Mouse (Mus musculus) lung, embryonic 14.5 days (tissue): ENCODE measurements around the gene Melk. TPM values are rescaled to one million over a fixed set of nuclear protein-coding genes. Genes with fewer than 3 reads are reported as not detected.
A peak's percentile ranks its signal among the peaks of the same experiment; 100 is the strongest.

Experiments
- ATAC-seq: fragments of 200-750 bp; cut with Nextera tagmentation; 2 replicates; pipeline ENCODE4 v1.8.0; 2017; ENCODE audit warnings: mild to moderate bottlenecking, moderate TSS enrichment, moderate library complexity; ENCODE audit not compliant: insufficient read depth
- DNase-seq: peaks from one replicate; pipeline ENCODE4 v3.0.0-alpha.2; 2015
- H3K27ac ChIP-seq: fragments of 300-500 bp; sonication (generic); 2 replicates; pipeline ENCODE4 v1.5.1; 2014; ENCODE audit warnings: low read depth, mild to moderate bottlenecking, moderate library complexity
- H3K27me3 ChIP-seq: fragments of 300-500 bp; sonication (generic); 2 replicates; pipeline ENCODE4 v1.6.1; 2014; ENCODE audit warnings: low read length, control low read depth; ENCODE audit not compliant: insufficient read depth
- H3K36me3 ChIP-seq: fragments of 300-500 bp; sonication (generic); 2 replicates; pipeline ENCODE4 v1.6.1; 2014; ENCODE audit warnings: control low read depth; ENCODE audit not compliant: insufficient read depth
- H3K4me1 ChIP-seq: fragments of 300-500 bp; sonication (generic); 2 replicates; pipeline ENCODE4 v1.6.1; 2014; ENCODE audit warnings: antibody characterized with exemption, control low read depth; ENCODE audit not compliant: insufficient read depth
- H3K4me2 ChIP-seq: fragments of 300-500 bp; sonication (generic); 2 replicates; pipeline ENCODE4 v1.6.1; 2014; ENCODE audit warnings: mild to moderate bottlenecking
- H3K4me3 ChIP-seq: fragments of 300-500 bp; sonication (generic); 2 replicates; pipeline ENCODE4 v1.5.1; 2014; ENCODE audit warnings: low read depth, low read length
- H3K9ac ChIP-seq: fragments of 300-500 bp; sonication (generic); 2 replicates; pipeline ENCODE4 v1.6.1; 2014
- H3K9me3 ChIP-seq: fragments of 300-500 bp; sonication (generic); 2 replicates; pipeline ENCODE4 v1.6.1; 2016; ENCODE audit warnings: low read depth, low read length, control low read depth
- CTCF ChIP-seq: IDR thresholded peaks from 2 replicates; pipeline ENCODE4 v1.5.1; 2016; ENCODE audit warnings: antibody characterized with exemption, low read depth
- WGBS: fragments of 180-500 bp; shearing (Covaris S2); extraction: QIAGEN DNeasy Blood & Tissue Kit; methylation state at CpG from one replicate; pipeline ENCODE4 v1.1.7; 2014; 5-methylcytosine and 5-hydroxymethylcytosine counted together
- polyA plus RNA-seq: library from polyadenylated mRNA; unstranded; fragments of >200 nt; fragmentation: Nextera tagmentation; extraction: Ambion mirVana; gene quantifications from 2 replicates; pipeline ENCODE4 v1.2.1, GENCODE M21; 2014

Melk gene
- polyA plus RNA-seq: 58.5 and 61.9 TPM in 2 replicates

DNA sequence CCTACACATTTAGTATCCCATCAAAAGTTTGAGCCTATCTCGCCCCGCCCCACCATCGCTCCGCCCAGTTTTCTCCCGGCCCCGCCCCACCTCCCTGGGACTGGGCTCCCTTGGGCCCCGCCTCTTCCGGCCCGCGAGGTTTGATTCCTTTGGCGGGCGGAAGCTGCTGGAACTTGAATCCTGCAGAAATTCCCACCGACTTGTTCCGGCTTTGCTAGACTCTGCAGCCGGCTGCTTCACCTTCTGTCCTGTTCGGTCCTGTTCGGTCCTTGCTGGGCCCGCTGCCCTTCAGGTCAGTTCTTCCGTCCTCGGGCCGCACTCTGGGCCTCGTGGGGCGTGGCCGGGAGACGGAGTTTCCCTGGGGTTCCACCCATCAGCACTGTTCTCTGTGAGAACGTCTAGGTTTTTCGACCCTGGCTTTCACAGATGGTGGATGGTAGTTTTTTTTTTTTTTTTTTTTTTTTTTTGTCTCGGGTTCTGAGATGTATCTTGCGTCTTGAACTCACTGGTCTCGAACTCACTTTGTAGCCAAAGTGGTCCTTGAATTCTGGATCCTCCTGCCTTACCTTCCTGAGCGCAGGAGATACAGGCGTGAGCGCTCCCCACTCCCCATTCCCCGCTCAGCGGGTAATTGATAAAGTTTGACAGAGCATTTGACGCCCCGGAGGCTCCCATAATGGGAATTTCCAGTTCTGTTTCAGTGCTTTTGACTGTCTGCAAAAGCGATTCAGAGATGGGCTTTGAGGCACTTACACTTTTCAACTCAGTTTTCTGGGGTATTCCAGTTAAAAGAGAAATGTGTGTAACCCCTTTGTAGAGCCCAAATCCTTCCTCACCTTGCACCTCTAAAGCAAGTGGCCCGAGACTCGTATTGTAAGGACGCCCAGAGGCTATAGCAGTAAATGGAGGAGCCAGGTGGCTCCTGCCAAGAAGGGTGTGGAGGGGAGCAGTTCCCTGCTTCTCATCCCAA is at the start of gene Melk:
Gene Melk, plus strand, starts transcription at position 96 of the 970 bp plus-strand sequence.
- H3K36me3 ChIP-seq: 0 out of 2 replicates have a peak, but pooled peaks cover 3% of the 10 kb centered on the region
- DNase-seq: peak; percentile 95
- peak within 1 kb of the TSS; percentile 72 for H3K4me2 ChIP-seq
- H3K9me3 ChIP-seq: no peaks in the 10 kb centered on the region
- H3K9ac ChIP-seq: peak within 1 kb of the TSS; percentile 76
- peak within 1 kb of the TSS; percentile 70 for H3K4me3 ChIP-seq
- TF ChIP-seq CTCF: no peak
- no peaks in the 10 kb centered on the region for H3K4me1 ChIP-seq
- peak; percentile 96 for ATAC-seq
- WGBS: under 1% methylated on average over 41 of the region's 41 CpGs
- H3K27ac ChIP-seq: peak within 1 kb of the TSS; percentile 82
- H3K27me3 ChIP-seq: no peaks in the 10 kb centered on the region

DNA sequence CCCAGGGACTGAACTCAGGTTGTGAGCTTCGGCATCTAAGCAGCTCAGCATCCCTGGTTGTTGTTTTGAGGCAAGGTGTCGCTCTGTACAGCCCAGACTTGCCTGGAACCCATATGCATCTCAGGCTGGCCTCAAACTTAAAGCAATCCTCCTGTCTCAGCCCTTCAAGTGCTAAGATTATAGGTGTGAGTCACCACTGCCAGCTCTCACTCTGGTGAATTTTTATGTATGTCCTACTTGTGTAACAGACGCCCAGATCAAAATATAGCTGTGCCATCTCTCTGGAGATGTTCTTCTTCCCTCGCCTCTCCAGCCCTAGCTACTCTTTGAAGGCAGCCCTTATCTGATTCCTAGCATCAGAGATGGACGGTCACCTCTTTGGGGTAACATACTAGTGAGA is 49.2 kb upstream of the Melk start:
- H3K9me3 ChIP-seq: no peaks in the 10 kb centered on the region
- H3K27me3 ChIP-seq: no peaks in the 10 kb centered on the region
- no peak overlapping the region for H3K4me3 ChIP-seq
- no peak overlapping the region for H3K27ac ChIP-seq
- no peak for DNase-seq
- no peaks in the 10 kb centered on the region for H3K36me3 ChIP-seq
- no peak for ATAC-seq
- WGBS: 65% methylated on average over 5 of the region's 5 CpGs
- H3K4me1 ChIP-seq: peaks cover 9% of the 10 kb centered on the region; the same call in 1 of the 2 replicates
- no peak for TF ChIP-seq CTCF
- H3K4me2 ChIP-seq: no peak overlapping the region
- no peak overlapping the region for H3K9ac ChIP-seq

DNA sequence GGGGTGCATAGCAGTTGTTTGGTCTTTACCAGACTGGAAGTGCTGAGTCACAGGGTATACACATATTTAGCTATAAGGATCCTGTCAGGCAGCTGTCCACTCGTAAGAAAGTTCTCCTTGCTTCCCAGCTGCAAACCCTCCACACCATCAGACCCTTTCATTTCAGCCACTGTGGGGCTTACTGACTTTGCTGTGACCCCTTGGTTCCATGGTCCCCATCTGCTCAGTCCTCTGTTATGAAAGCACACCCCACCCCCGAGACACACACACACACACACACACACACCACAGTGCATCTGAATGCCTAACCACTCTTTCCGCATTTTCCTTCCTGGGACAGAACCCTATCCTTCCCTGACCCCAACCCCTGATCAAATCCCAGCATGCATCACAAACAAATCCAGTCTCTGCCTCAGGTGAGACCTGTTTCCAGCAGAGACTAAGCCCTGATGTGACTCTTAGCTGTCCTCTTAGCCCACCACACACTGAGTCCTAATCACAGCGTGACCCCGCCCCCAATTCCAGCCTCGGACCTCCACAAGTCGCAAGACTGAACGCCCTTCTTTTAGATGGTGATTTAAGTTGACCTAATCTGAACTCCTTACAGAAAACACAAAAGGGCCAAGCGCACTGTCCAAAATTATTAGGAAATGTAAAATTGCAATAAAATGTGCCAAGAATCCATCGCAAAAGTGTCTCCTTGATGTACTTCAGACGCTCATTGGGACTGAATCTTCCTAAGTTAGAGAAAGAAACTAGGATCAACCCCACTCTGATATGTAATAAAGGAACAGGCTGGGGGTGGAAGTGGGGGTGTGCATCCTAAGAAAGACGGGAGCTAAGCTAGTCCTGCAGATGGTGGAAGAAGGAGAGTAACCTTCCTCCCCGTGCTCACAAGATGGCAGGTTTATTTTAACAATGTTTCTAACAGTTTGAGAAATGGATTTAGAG is 48.4 kb upstream of the Melk start:
- Histone ChIP-seq H3K9ac (no peak overlapping the region), H3K27me3 (no peaks in the 10 kb centered on the region), H3K9me3 (no peaks in the 10 kb centered on the region), H3K4me2 (peak overlapping the region; percentile 39), H3K4me1 (peaks cover 9% of the 10 kb centered on the region; the same call in 1 of the 2 replicates), H3K4me3 (no peak overlapping the region), H3K36me3 (no peaks in the 10 kb centered on the region), H3K27ac (no peak overlapping the region)
- WGBS: 7% methylated on average over 13 of the region's 13 CpGs
- TF ChIP-seq CTCF: no peak
- DNase-seq (peak; percentile 74), ATAC-seq (no peak)

DNA sequence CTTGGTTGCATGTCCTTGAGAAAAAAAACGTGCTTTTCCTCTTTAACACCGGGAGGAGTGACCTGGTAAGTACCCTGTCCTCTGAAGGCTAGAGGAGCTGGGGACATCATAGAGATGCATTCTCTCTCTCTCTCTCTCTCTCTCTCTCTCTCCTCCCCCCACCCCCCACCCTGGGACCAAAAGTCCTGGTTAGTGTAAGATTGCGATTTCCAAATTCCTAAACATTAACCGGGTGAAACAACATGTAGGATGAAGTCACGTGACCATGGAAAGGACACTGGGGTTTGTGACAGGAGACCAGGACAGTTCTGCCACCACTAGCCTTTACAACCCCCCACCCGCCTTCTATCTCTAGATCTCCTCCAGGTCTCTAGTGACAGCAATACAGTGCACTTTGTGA is 47.5 kb upstream of the Melk start:
- no peaks in the 10 kb centered on the region for H3K27me3 ChIP-seq
- H3K4me3 ChIP-seq: no peak overlapping the region
- no peak for TF ChIP-seq CTCF
- H3K27ac ChIP-seq: no peak overlapping the region
- H3K9ac ChIP-seq: no peak overlapping the region
- ATAC-seq: no peak
- WGBS: 5% methylated on average over 6 of the region's 6 CpGs
- no peaks in the 10 kb centered on the region for H3K9me3 ChIP-seq
- no peaks in the 10 kb centered on the region for H3K36me3 ChIP-seq
- H3K4me2 ChIP-seq: peak overlapping the region; percentile 39
- DNase-seq: no peak
- H3K4me1 ChIP-seq: peaks cover under 1% of the 10 kb centered on the region; the same call in 1 of the 2 replicates

DNA sequence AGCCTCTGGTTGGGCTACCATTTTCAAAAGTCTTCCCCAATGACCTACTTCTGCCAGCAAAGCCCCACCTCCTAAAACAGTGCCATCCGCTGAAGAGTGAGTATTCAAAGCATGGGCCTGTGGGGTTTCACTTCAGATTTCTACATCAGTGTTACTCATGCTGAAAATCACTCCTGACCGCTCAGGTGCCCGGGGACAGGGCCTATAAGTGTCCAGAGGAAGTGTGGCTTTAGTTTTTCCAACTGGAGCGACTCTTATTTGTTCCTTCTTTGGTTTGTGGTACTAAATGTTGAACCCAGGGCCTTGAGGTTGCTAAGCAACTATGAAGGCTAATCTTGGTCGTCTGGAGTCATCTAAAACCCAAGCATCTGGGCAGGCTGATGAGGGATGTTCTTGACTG is 46.1 kb upstream of the Melk start:
- no peak overlapping the region for H3K9ac ChIP-seq
- no peak overlapping the region for H3K27ac ChIP-seq
- no peak for TF ChIP-seq CTCF
- ATAC-seq (no peak), DNase-seq (no peak)
- H3K9me3 ChIP-seq: no peaks in the 10 kb centered on the region
- no peak overlapping the region for H3K4me2 ChIP-seq
- H3K4me3 ChIP-seq: no peak overlapping the region
- no peaks in the 10 kb centered on the region for H3K27me3 ChIP-seq
- H3K4me1 ChIP-seq: no peaks in the 10 kb centered on the region; the same call in 1 of the 2 replicates
- WGBS: 67% methylated on average over 5 of the region's 5 CpGs
- no peaks in the 10 kb centered on the region for H3K36me3 ChIP-seq

DNA sequence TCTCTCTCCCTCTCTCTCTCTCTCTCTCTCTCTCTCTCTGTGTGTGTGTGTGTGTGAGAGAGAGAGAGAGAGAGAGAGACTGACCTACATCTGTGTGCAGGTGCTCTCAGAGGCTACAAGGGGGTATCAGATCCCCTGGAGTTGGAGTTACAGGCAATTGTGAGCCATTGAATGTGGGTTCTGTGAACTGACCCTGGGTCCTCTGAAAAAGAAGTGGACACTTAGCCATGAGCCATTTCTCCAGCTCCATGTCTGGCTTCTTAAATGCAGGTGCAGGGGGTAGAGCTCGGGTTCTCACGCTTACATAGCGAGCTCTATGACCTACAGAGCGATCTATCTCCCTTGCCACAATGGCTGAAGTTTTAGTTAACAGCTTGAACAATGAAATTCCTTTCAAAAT is 41.5 kb upstream of the Melk start:
- no peak for TF ChIP-seq CTCF
- ATAC-seq: no peak
- H3K4me1 ChIP-seq: no peaks in the 10 kb centered on the region

More for the DNA sequence above, 41.5 kb upstream of the Melk start:
- Histone ChIP-seq H3K4me3 (no peak overlapping the region), H3K27ac (no peak overlapping the region), H3K9ac (no peak overlapping the region), H3K27me3 (no peaks in the 10 kb centered on the region), H3K4me2 (no peak overlapping the region), H3K9me3 (no peaks in the 10 kb centered on the region), H3K36me3 (no peaks in the 10 kb centered on the region)
- WGBS: 77% methylated on average over 4 of the region's 4 CpGs
- no peak for DNase-seq
